Mouse (Mus musculus): ENCODE data around the gene Hnrnpa1. TPM values are rescaled to one million over a fixed set of nuclear protein-coding genes. Genes with fewer than 3 reads are reported as not detected.
"Not testable (repeated sequence)": the region's sequence is repeated elsewhere in the genome, so short reads cannot be mapped to it uniquely, and the experiment has no call there.

The Hnrnpa1 gene
- total and polyA plus RNA-seq, 2 experiments from 2014 or later: 270 to 653 TPM

DNA sequence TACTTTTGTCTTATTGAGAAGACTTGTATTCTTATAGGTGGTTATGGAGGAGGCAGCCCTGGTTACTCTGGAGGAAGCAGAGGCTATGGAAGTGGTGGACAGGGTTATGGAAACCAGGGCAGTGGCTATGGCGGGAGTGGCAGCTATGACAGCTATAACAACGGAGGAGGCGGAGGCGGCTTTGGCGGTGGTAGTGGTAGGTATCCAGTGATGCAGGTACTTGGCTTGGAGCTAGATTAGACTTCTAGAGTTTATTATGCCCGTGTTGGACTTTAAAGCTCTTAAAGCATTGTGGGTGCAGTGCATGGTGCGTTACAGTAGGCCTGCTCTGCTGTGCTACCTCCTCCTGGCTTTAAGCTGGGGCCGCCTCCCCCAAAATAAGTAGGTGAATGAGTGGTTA lies 2.7 kb downstream of the Hnrnpa1 start:
- no peak for DNase-seq
- peaks cover 23% of the 10 kb centered on the region for H3K4me1 ChIP-seq (ENCODE audit: insufficient read depth)
- H3K4me2 ChIP-seq (ENCODE audit: low read depth): peak overlapping the region; percentile 67
- 59% methylated on average over 8 of the region's 8 CpGs for WGBS
- ATAC-seq: no peak
- no peaks in the 10 kb centered on the region for H3K27me3 ChIP-seq (ENCODE audit: insufficient read depth, low read length)
- H3K9ac ChIP-seq: peak overlapping the region; percentile 63; the same call in 1 of the 2 replicates
- peak overlapping the region; percentile 47; the same call in 1 of the 2 replicates for H3K4me3 ChIP-seq (ENCODE audit: low read depth, low read length)
- no peak overlapping the region for H3K27ac ChIP-seq (ENCODE audit: low read depth, low read length)
- H3K36me3 ChIP-seq (ENCODE audit: insufficient read depth): peaks cover 52% of the 10 kb centered on the region
- TF ChIP-seq CTCF (IDR thresholded peaks at IDR 0.05; ENCODE audit: low read depth): no peak
- no peaks in the 10 kb centered on the region for H3K9me3 ChIP-seq (ENCODE audit: low read length)

- Histone ChIP-seq H3K27me3 (ENCODE audit: insufficient read depth, low read length) (no peaks in the 10 kb centered on the region), H3K9ac (no peak overlapping the region), H3K27ac (ENCODE audit: low read depth, low read length) (no peak overlapping the region), H3K36me3 (ENCODE audit: insufficient read depth) (peaks cover 67% of the 10 kb centered on the region), H3K4me3 (ENCODE audit: low read depth, low read length) (no peak overlapping the region), H3K4me2 (ENCODE audit: low read depth) (no peak overlapping the region), H3K9me3 (ENCODE audit: low read length) (no peaks in the 10 kb centered on the region), H3K4me1 (ENCODE audit: insufficient read depth) (peaks cover 14% of the 10 kb centered on the region)
- ATAC-seq (no peak), DNase-seq (no peak)
- WGBS: 76% methylated on average over 6 of the region's 6 CpGs
- TF ChIP-seq CTCF (IDR thresholded peaks at IDR 0.05; ENCODE audit: low read depth): no peak
Measured at GRCm38 (mm10) chr15:103245616-103246015, 5.4 kb downstream of the Hnrnpa1 start.

DNA sequence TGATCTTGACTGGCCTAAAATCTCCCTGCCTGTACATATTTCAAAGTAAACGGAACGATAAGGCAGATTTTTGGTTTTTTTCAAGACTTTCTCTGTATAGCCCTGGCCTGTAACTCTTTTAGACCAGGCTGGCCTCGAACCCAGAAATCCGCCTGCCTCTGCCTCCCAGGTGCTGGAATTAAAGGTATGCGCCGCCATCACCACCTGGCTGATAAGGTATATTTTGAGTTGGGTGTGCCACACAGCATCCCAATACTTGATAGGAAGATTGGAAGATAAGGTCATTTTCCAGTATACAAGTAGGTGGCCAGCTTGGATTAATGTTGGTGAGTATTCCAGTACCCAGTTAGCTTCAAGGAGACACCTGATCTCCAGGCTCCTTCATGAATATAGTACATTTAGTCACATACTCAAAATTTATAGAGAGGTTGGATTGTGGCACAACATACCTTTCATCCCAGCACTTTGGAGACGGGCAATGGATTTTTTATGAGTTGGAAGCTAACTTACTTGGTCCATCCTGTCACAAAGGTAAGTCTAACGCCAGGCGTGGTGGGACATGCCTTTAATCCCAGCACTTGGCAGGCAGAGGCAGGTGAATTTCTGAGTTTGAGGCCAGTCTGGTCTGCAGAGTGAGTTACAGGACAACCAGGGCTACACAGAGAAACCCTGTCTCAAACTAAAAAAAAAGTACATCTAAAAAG lies 7.0 kb downstream of the Hnrnpa1 start:
- H3K27ac ChIP-seq (ENCODE audit: low read depth, low read length): no peak overlapping the region
- no peak overlapping the region for H3K9ac ChIP-seq
- H3K27me3 ChIP-seq (ENCODE audit: insufficient read depth, low read length): no peaks in the 10 kb centered on the region
- no peaks in the 10 kb centered on the region for H3K9me3 ChIP-seq (ENCODE audit: low read length)
- no peak overlapping the region for H3K4me2 ChIP-seq (ENCODE audit: low read depth)
- no peak for DNase-seq
- peaks cover 14% of the 10 kb centered on the region for H3K4me1 ChIP-seq (ENCODE audit: insufficient read depth)
- peaks cover 61% of the 10 kb centered on the region for H3K36me3 ChIP-seq (ENCODE audit: insufficient read depth)
- no peak overlapping the region for H3K4me3 ChIP-seq (ENCODE audit: low read depth, low read length)
- ATAC-seq: no peak
- TF ChIP-seq CTCF (IDR thresholded peaks at IDR 0.05; ENCODE audit: low read depth): no peak
- WGBS: 90% methylated on average over 9 of the region's 9 CpGs

DNA sequence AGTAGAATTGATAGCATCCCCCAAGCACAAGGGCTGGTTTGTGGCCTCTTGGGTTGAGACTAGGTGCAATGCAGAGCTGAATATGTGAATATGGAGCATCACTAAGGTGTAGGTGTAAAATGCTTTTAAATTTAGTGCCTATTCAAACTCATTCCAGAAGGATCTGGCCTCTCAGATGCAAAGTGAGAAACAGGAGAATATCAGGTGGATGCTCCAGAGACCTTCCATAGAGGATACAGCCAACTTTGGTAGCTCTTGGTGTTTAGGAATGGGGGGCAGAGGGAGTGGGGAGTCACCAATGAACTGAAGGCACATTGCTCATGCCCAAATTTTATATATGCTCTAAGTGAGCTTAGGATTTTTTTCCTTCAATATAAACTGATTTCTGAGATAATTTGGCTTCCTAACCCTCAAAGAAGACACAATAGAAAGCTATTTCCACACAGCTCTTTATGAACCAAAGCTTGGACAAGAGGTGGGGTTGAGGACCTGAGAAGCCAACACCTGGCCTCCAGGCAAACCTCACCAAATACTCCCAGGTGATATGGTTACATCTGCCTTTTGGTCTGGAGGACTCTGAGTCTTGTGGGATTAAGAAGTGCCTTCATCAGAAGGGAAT lies 7.7 kb downstream of the Hnrnpa1 start:
- H3K9me3 ChIP-seq (ENCODE audit: low read length): no peaks in the 10 kb centered on the region
- no peak overlapping the region for H3K27ac ChIP-seq (ENCODE audit: low read depth, low read length)
- no peak for TF ChIP-seq CTCF (IDR thresholded peaks at IDR 0.05; ENCODE audit: low read depth)
- no peaks in the 10 kb centered on the region for H3K27me3 ChIP-seq (ENCODE audit: insufficient read depth, low read length)
- peaks cover 8% of the 10 kb centered on the region; the same call in 1 of the 2 replicates for H3K4me1 ChIP-seq (ENCODE audit: insufficient read depth)
- peaks cover 54% of the 10 kb centered on the region for H3K36me3 ChIP-seq (ENCODE audit: insufficient read depth)
- no peak overlapping the region for H3K4me3 ChIP-seq (ENCODE audit: low read depth, low read length)
- H3K4me2 ChIP-seq (ENCODE audit: low read depth): no peak overlapping the region
- no peak for DNase-seq
- no peak overlapping the region for H3K9ac ChIP-seq
- ATAC-seq: no peak

DNA sequence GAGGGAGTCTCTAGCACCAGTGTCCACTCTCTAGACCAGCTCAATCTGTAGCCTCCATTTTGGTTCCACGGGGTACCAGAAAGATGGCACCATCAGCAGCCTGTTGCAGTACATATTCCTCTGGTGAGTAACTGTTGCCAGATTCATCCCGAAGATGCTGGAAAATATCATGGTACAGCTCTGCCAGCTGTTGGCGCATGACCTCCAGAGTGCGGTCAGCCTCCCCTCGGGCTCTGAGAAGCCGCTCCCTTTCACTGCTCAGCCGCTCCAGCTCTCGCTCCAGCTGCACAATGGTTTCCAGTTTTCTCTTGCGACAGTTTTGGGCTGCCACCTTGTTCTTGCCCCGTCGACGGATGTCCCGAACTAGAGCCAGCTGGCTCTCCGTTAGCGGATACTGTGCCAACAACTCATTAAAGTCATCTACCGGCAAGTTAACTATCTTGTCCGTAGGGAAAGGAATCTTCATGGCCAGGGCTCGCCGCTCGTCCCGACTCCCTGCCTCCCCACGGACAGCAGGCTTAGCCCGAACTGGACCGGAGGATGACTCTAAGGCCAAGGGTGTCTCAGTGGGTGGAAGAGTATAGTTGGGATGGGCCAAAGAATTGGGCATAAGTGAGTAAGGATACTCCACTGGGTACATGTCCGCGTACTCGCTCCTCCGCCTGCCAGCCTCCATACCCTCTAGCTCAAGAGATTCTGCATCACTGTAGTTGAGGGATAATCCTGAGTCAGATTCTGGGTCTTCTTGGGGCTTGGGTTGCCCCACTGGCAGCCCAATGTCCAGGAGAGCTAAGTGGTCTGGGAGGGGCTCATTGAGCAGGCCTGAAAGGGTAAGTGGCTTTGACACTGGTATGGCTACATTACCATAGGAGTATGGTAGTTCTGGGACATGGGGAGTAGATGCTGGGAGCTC lies 8.4 kb downstream of the Hnrnpa1 start:
- Histone ChIP-seq H3K4me2 (ENCODE audit: low read depth) (no peak overlapping the region), H3K9me3 (ENCODE audit: low read length) (no peaks in the 10 kb centered on the region), H3K4me3 (ENCODE audit: low read depth, low read length) (no peak overlapping the region), H3K27me3 (ENCODE audit: insufficient read depth, low read length) (no peaks in the 10 kb centered on the region), H3K27ac (ENCODE audit: low read depth, low read length) (no peak overlapping the region), H3K9ac (no peak overlapping the region), H3K4me1 (ENCODE audit: insufficient read depth) (0 out of 2 replicates have a peak, but pooled peaks cover 3% of the 10 kb centered on the region), H3K36me3 (ENCODE audit: insufficient read depth) (peaks cover 47% of the 10 kb centered on the region)
- ATAC-seq (0 out of 2 replicates have a peak, but pooled peaks have one; percentile 18), DNase-seq (no peak)
- 0 out of 2 replicates have a peak, but pooled peaks have one; percentile 1 for TF ChIP-seq CTCF (IDR thresholded peaks at IDR 0.05; ENCODE audit: low read depth)
- 71% methylated on average over 28 of the region's 28 CpGs for WGBS

GRCm38 (mm10) chr15:103249511-103249910 lies 9.3 kb downstream of the Hnrnpa1 start:
- H3K27me3 ChIP-seq (ENCODE audit: insufficient read depth, low read length); ATAC-seq; H3K9ac ChIP-seq; H3K4me2 ChIP-seq (ENCODE audit: low read depth); H3K4me3 ChIP-seq (ENCODE audit: low read depth, low read length); DNase-seq; H3K4me1 ChIP-seq (ENCODE audit: insufficient read depth); H3K9me3 ChIP-seq (ENCODE audit: low read length); H3K27ac ChIP-seq (ENCODE audit: low read depth, low read length): not testable (repeated sequence)
- WGBS: 88% methylated on average over 6 of the region's 6 CpGs
- peaks cover 43% of the 10 kb centered on the region for H3K36me3 ChIP-seq (ENCODE audit: insufficient read depth)
